Mouse (Mus musculus): ENCODE data around the gene Chrnb4.

Chrnb4 gene

GRCm38 (mm10) chr9:55023326-55023725, 25.3 kb downstream of the Chrnb4 start:
- DNase-seq (ENCODE audit: low spot score): no peak

GRCm38 (mm10) chr9:55016926-55017325, 31.7 kb downstream of the Chrnb4 start:
- no peak for DNase-seq (ENCODE audit: low spot score)

DNA sequence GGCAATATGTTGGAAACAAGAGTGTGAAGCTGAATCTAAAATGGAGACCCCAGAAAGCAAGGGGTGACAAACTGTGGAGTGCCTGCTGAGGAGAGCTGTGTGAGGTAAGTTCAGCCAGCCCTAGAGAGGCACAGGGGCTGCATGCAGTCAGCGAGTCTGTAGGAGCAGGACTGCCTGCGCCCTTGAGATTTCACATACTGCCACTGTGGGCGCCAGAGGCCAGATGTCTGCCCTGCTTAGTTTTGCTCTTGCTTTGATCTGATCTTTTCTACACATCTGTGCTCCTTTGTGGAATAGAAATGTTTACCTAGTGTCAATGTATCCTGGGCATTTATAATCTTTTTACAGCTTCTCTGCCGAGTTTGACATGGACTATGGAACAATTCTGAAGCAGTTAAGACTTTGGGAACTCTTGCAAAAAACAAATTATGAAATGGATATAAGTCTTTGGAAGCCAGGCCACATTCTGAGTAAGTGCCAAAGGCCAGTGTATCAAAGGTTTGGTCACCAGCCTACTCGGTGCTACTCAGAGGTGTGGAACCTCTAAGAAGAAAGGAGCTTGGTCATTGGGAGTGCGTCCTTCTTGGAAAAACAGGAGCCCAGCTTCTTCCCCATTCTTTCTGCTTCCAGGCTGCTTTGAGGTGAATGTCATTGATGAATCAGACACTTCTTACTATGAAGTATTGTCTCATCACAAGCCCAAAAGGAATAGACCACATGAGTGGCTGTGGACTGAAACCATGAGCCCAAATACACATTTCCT, 37.8 kb downstream of the Chrnb4 start:
- no peak for DNase-seq (ENCODE audit: low spot score)

- no peak for DNase-seq (ENCODE audit: low spot score)
Observed at GRCm38 (mm10) chr9:55009692-55010091, 38.9 kb downstream of the Chrnb4 start.

DNA sequence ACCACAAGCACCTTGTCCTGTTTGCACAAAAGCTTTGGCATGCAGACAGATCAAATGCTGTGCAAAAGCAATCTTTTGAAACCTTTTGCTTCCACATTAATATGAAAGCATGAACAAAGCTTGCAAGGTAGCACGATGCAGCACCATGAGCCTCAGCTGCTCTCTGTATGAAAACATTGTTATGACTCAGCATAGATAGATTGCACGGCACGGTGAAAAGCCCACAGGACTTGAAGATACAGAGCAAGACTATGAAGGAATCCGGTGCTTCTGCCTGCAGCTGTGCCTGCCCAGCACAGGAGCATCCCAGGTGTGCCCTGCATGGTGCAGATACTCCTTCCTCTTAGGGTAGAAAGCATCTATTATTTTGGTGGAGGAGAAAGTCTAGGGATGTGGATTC, 45.0 kb downstream of the Chrnb4 start:
- DNase-seq (ENCODE audit: low spot score): no peak

DNA sequence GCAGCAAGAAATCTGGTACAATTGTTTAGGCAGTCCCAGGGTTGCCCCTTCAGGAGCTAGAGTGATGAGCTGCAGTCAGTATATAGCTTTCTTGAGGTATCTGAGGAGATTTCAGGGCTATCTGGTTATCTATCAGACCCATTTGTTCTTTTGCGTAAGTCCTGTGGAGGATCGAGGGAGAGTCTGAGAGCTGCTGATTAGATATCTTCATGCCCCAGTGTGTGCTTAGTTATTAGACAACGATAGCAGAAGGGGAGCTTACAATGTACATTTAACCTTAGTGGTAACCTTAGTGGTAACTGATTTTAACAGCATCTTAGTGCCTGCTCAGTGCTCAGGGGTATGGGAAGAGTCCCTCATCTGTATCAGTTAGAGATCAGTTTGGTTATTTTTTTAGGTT, 52.9 kb downstream of the Chrnb4 start:
- DNase-seq (ENCODE audit: low spot score): peak; percentile 33

- no peak for DNase-seq (ENCODE audit: low spot score)
Observed at GRCm38 (mm10) chr9:54994381-54994780, 54.2 kb downstream of the Chrnb4 start.

DNA sequence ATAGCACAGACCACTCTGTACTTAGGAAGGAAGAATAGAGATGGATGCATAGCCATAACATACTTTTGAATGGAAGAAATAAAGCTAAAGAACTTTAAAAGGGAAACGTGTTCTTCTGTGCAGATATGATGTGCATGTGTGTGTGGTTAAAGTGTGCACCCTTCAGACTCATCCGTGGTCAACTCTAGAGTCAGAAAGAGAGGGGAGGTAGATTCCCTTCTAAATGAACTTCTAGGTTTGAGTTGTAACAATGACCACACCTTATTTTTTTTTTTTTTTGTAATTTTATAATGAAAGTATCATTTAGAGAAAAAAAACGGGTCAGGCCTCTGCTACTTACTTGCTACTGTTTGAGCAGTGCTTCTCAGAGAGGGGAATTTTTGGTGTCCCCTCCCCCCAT, 58.2 kb downstream of the Chrnb4 start:
- no peak for DNase-seq (ENCODE audit: low spot score)

DNA sequence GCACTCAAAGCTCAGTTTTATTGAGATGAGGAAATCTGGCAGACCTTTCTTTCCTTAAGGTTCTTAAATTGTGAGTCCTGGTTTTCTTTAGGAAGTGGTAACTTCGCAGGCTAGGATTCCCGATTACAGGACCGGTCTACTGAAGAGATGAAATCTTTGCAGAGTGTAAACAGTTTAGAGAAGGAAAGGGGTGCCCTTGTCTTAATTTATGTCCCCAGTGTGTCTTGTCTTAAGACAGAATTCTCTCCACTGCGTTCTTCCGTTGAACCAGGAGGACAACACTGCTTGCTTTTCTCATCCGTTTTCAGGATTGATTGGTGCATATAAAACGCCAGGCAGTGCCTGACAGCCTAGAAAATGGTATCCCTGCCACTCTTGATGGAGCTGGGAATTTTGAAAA, 66.2 kb downstream of the Chrnb4 start:
- no peak for DNase-seq (ENCODE audit: low spot score)

DNA sequence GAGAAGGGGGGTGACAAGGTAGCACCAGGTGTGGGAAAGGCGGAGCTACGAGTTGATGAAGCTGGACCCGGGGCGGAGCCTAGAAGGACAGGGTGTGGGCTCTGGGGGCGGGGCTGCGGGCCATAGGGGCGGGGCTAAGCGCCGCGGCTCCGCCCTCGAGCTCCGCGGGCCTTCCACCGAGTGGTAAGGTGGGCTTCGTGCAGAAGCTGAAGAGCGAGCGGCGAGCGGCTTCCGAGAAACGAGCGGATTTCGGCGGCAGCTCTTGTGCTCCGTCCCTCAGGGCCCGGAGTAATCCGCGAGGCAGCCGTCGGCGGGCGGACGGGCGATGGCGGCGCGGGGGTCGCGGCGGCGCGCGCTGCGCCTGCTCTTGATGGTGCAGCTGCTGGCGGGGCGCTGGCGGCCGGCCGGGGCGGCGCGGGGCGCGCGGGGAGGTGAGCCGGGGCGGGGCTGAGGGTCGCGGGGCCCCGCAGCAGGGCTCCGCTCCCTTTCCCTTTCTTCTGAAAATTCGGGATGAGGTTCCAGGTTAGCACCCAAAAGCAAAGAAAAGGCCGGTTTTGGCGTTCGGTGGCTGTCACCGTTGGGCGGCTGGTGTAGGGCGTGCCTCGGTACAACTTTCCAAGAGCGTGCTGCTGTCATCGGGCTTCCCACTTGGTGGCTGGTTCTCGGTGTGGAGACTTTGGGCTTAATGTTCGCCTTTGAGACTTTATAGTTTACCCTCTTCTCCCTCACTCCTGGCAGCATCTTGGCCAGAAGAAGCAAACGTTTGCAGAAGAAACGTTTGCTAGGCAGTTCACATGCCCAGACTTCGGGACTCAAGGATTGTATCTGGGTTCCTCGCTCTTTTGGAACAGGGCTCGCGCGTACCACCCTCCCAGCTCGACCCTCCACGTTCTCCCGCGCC, 67.0 kb downstream of the Chrnb4 start:
- DNase-seq (ENCODE audit: low spot score): peak; percentile 22

GRCm38 (mm10) chr9:54980674-54981073, 67.9 kb downstream of the Chrnb4 start, which contains the start of gene Chrna5:
Gene Chrna5, plus strand, starts transcription at chr9:54980880.
- no peak for DNase-seq (ENCODE audit: low spot score)
